Mouse (Mus musculus): ENCODE results near the gene Mark4.

Gene Mark4

GRCm38 (mm10) chr7:19458591-19459111 lies at the start of gene Mark4:
Mark4 (minus strand) TSS chr7:19458821.
- no peak for DNase-seq (ENCODE audit: extremely low spot score, low read depth, low spot score)

- DNase-seq (ENCODE audit: extremely low spot score, low read depth, low spot score) = no peak
These were observed 49.0 kb upstream of the Mark4 start for GRCm38 (mm10) chr7:19507612-19507981.

- DNase-seq (ENCODE audit: extremely low spot score, low read depth, low spot score) = no peak
These were observed 48.5 kb upstream of the Mark4 start for GRCm38 (mm10) chr7:19506969-19507611.

GRCm38 (mm10) chr7:19506326-19506725 lies 47.7 kb upstream of the Mark4 start:
- DNase-seq (ENCODE audit: extremely low spot score, low read depth, low spot score) = no peak

GRCm38 (mm10) chr7:19503481-19504068 lies 45.0 kb upstream of the Mark4 start:
- DNase-seq (ENCODE audit: extremely low spot score, low read depth, low spot score) = no peak

- DNase-seq (ENCODE audit: extremely low spot score, low read depth, low spot score) = no peak
These were observed 43.0 kb upstream of the Mark4 start for GRCm38 (mm10) chr7:19501658-19502057.

GRCm38 (mm10) chr7:19500420-19501363 lies 42.1 kb upstream of the Mark4 start:
- DNase-seq (ENCODE audit: extremely low spot score, low read depth, low spot score) = no peak

GRCm38 (mm10) chr7:19498326-19498725 lies 39.7 kb upstream of the Mark4 start:
- DNase-seq (ENCODE audit: extremely low spot score, low read depth, low spot score) = no peak

GRCm38 (mm10) chr7:19496214-19496555 lies 37.6 kb upstream of the Mark4 start:
- no peak for DNase-seq (ENCODE audit: extremely low spot score, low read depth, low spot score)

GRCm38 (mm10) chr7:19495521-19496213 lies 37.0 kb upstream of the Mark4 start:
- DNase-seq (ENCODE audit: extremely low spot score, low read depth, low spot score) = no peak

GRCm38 (mm10) chr7:19494751-19495474 lies 36.3 kb upstream of the Mark4 start:
- no peak for DNase-seq (ENCODE audit: extremely low spot score, low read depth, low spot score)

- DNase-seq (ENCODE audit: extremely low spot score, low read depth, low spot score) = no peak
These were observed 33.1 kb upstream of the Mark4 start for GRCm38 (mm10) chr7:19491731-19492130.

- DNase-seq (ENCODE audit: extremely low spot score, low read depth, low spot score) = no peak
These were observed 30.9 kb upstream of the Mark4 start for GRCm38 (mm10) chr7:19489525-19489924.

- no peak for DNase-seq (ENCODE audit: extremely low spot score, low read depth, low spot score)
These were observed 27.9 kb upstream of the Mark4 start for GRCm38 (mm10) chr7:19486549-19486948.

- no peak for DNase-seq (ENCODE audit: extremely low spot score, low read depth, low spot score)
These were observed 26.9 kb upstream of the Mark4 start for GRCm38 (mm10) chr7:19485488-19485887.

- DNase-seq (ENCODE audit: extremely low spot score, low read depth, low spot score) = no peak
These were observed 24.7 kb upstream of the Mark4 start for GRCm38 (mm10) chr7:19483281-19483680.

GRCm38 (mm10) chr7:19477624-19478384 lies 19.2 kb upstream of the Mark4 start:
- no peak for DNase-seq (ENCODE audit: extremely low spot score, low read depth, low spot score)

- DNase-seq (ENCODE audit: extremely low spot score, low read depth, low spot score) = no peak
These were observed 18.5 kb upstream of the Mark4 start for GRCm38 (mm10) chr7:19477084-19477483.

- DNase-seq (ENCODE audit: extremely low spot score, low read depth, low spot score) = no peak
These were observed 15.3 kb upstream of the Mark4 start for GRCm38 (mm10) chr7:19473875-19474443.
